Mouse (Mus musculus): ENCODE data around the gene Tmem205. TPM values are rescaled to one million over a fixed set of nuclear protein-coding genes. Genes with fewer than 3 reads are reported as not detected.

Gene Tmem205
- 10 to 100 TPM; 24.3 to 28.6 TPM for total RNA-seq (2021)

- intact Hi-C loops (cut with DNase I) = no loop called here
- DNase-seq = peak; percentile 95 to 96
These were observed at the start of gene Tmem205, which contains the start of gene Ccdc159 for GRCm38 (mm10) chr9:21927208-21927753. Gene Tmem205 (minus strand): TSS chr9:21927556. Gene Ccdc159 (plus strand): TSS chr9:21927471.

DNA sequence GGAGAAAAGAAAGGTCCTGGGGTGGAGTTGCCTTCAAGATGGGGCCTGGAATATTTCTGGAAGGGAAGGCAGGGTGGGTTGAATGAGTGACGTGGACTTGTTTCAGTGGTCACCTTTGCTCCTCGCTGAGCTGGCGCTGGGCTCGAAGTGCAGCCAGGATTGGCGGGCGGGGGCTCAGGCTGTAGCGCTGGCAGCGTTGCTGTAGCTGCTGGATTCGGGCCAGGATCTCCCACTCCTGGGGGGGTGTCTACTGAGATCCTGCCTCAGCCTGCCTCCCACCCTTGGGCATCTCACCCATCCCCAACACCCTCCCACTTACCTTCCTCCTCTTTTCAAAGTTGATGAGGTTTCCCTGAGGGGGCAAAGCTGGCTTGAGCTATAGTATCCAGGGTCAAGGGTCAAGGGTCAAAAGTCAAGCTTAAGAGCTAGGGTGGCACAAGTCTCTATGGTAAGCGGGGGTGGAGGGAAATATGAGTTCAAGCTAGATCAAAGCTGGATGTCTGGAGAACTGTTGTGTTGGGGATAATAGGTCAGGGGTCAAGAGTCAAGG, 49.3 kb upstream of the Tmem205 start:
- intact Hi-C loops (cut with DNase I) = loop anchor here (5.0 kb wide), 2 partner anchors 76 to 181 kb away; partner anchors contain the start of genes Elavl3 and Pigyl
- DNase-seq = no peak

DNA sequence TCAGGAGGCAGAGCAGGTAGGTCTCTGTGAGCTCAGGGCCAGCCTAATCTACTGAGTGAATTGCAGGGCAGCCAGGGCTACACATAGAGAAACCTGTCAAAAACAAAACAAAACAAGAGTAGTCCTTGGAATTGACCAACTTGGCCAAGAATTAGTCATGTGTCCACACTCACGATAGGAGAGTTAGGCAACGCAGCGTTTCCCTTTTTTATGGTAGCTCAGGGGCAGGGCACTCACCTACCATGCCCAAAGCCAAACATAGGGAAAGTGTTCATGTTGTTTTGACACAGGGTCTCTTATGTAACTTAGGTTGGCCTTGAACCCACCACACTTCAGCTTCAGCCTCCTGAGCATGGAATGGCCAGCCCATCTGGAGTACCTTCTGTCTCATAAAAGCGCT, 41.9 kb upstream of the Tmem205 start:
- no peak for DNase-seq
- intact Hi-C loops (cut with DNase I) = no loop called here

DNA sequence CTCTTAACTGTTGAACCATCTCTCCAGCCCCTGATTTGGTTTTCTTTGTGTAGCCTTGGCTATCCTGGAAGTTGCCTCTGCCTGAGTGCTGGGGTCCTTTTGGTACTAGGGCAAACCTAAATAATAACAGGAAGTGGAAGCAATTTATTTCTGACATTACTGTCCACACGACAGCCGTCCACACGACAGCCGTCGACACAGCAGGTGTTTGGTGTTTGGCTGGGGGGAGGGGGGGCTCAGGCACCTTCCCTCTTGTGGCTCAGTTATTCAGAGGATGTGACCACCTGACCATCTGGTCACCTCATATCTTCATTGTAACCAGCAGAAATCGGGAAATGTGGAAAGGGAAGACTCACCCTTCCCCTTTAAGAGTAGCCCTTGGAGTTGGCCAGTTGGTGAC, 41.5 kb upstream of the Tmem205 start:
- no peak for DNase-seq
- intact Hi-C loops (cut with DNase I) = no loop called here

GRCm38 (mm10) chr9:21963417-21963816, 36.1 kb upstream of the Tmem205 start, which contains the start of gene Epor:
Gene Epor (minus strand): TSS chr9:21963506.
- intact Hi-C loops (cut with DNase I) = no loop called here
- DNase-seq = peak; percentile 68 to 72

DNA sequence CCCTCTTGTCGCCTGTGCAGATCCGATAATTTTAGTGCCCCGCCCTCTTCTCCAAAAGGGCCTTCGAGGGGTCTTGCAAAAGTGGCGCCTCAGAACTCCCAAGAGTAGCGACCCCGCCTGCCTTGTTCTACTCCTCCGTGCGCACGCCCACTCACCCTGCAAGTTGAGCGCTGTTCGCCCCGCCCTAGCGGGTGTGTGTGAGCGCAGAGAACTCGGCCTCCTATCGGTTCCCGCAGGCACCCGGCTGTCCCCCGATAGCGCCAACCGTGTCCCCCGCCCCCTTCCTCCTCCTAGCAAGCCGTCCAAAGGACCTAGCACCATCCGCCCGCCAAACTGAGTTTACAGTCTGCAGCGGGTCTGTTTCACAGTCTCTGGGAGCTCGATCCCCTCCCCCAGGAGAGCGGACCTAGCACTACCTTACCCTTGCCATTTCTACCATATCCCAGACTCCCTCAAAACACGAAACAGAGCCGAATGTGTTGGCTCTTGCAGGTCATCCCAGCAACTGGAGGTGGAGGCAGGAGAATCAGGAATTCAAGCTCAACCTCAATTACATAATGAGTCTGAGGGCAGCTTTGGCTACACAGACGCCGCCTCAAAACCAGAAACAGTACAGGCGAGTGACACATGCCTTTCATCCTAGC, 35.2 kb upstream of the Tmem205 start:
- peak; percentile 72 to 76 for DNase-seq
- intact Hi-C loops (cut with DNase I) = no loop called here

DNA sequence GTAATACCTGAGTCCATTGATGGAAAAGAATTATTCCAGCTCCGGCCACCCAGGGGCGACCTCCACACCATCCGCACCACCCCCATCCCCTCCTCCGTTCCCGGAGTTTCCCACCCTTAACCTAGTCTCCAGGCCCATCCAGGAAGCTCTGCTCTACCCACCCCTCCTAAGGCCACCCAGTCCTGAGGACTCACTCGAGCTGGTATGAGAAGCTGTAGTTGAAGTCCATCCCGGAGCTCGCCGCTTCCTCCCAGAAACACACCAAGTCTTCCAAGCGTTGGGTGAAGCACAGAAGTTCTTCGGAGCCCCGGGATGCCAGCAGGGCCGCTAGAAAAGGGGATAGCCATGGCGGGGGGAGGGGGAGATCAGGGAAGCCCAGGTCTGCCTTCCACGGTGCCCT, 34.7 kb upstream of the Tmem205 start:
- intact Hi-C loops (cut with DNase I) = no loop called here
- DNase-seq = peak in 1 of 2 experiments; percentile 30

GRCm38 (mm10) chr9:21961366-21961980, 34.1 kb upstream of the Tmem205 start:
- DNase-seq = no peak
- intact Hi-C loops (cut with DNase I) = no loop called here

- no peak for DNase-seq
- intact Hi-C loops (cut with DNase I) = no loop called here
These were observed 33.3 kb upstream of the Tmem205 start for GRCm38 (mm10) chr9:21960558-21961208.

DNA sequence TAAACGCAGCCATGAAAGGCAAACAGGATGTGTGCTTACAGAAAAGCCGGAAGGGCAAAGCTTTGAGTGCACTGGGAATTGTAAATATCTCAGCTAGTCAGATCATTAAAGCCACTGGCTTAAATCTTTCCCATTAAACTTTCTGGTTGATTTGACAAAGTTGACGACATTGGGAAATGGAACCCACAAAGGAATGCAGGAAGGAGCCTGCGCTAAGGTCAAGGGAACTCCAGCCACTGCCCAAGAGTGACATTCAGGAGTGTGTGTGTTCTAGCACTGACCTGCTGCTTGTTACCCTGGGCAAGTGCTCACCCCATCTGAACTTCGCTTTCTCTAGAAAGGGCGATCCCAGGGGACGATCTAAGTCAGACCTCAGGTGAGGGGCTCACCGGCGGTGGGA, 32.8 kb upstream of the Tmem205 start:
- DNase-seq = no peak

GRCm38 (mm10) chr9:21959244-21959643, 31.9 kb upstream of the Tmem205 start:
- DNase-seq = no peak
- intact Hi-C loops (cut with DNase I) = no loop called here

More for the DNA sequence above, 32.8 kb upstream of the Tmem205 start:
- intact Hi-C loops (cut with DNase I) = no loop called here

DNA sequence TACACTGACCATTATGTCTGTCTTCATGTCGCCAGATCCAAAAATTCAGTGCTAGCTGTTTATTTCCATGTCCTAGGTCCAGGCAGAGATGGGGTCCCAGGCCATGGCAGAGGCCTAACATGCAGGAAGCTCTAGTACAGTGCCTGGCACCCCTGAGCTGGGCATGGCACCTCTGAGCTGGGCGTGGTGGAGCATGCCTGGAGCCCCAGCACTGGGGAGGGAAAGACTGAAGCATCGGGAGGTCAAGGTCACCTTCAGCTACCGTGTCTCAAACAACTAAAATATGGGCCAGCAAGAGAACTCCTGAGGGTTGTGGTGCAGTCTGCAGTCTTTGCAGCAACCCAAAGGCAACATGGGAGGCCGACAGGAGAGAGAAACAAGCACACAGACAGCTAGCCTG, 31.0 kb upstream of the Tmem205 start:
- intact Hi-C loops (cut with DNase I) = no loop called here
- no peak for DNase-seq

DNA sequence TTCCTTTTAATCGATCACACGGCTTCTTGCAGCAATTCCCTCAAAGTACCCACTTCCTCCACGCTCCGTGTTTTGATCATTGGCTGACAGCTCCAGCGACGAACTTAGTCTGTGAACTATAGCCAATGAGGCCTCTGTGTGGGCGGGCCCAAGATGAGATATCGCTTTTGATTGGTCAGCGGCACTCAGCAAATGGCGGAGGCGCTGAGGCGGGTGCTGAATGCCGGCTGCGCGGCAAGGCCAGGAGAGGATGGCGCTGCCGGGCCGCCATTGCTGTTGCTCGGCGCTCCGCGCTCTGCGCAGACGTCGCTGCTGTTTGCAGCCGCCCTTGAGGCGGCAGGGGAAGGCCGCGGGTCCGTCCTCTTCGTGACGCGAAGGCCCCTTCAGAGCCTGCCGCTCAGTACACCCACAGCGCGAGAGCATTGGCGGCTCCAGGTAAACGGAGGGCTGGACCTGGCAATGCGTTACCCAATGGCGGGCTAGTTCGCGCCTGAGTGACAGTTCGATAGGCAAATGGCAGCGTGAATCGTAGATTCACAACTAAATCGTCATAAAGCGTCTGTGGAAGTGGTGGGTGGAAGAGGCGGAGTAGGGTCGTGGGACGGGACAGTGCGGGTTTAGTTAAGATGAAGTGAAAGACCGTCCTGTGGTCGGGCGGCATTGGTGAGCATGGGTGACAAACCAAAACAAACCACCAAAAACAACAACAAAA, 28.4 kb upstream of the Tmem205 start, which contains the start of gene Swsap1:
Gene Swsap1 (plus strand): TSS at position 186 of the 712 bp plus-strand sequence.
- intact Hi-C loops (cut with DNase I) = no loop called here
- peak; percentile 99 to 100 for DNase-seq

DNA sequence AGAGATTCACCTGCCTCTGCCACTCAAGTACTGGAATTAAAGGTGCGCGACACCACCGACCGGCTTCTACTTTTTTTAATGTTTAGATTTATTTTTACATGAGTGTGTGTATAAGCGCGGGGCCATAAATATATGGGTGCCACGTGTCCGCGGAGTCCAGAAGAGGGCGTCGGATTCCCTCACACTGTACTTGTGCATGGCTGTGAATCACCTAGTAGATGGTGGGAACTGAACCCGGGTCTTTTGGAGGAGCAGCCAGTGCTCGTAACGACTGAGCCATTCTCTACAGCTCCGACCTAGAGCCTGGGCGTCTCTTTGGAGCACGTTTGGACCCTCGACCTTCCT, 27.8 kb upstream of the Tmem205 start:
- DNase-seq = no peak

GRCm38 (mm10) chr9:21954635-21955034, 27.3 kb upstream of the Tmem205 start:
- intact Hi-C loops (cut with DNase I) = no loop called here

More for the DNA sequence above, 27.8 kb upstream of the Tmem205 start:
- intact Hi-C loops (cut with DNase I) = no loop called here

DNA sequence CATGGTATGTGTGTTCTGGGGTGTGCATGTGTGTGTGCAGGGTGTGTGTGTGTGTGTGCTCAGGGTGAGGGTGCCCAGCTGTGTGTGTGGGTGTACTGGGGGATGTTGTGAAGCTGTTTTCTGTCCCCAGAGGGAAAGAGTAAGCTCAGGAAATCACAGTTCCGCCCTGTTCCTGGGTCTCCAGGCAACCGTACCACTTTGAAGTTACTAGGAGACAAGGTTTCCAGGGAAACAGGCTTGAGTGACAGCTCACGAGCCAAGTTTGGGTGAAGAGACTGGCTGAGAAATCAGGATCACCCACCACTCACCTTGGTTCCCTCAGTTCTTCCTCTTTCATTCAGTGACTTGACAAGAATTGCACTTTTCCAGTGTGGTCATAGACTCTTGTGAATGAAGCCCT, 26.2 kb upstream of the Tmem205 start:
- DNase-seq = no peak
- intact Hi-C loops (cut with DNase I) = no loop called here

More at GRCm38 (mm10) chr9:21954635-21955034, 27.3 kb upstream of the Tmem205 start:
- no peak for DNase-seq

DNA sequence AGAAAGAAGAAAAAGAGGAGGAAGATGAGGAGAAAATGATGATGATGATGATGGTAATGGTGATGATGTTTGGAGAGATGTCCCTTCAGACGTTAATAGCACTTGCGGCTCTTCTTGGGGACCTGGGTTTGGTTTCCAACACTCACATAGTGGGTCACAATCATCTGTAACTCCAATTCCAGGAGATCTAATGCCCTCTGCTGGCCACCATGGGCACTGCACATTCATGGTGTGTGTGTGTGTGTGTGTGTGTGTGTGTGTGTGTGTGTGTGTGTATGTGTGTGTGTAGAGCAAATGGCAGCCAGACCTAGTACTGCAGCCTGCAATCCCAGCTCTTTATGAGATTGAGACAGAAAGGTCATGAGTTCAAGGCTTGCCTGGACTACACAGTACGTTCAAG, 24.6 kb upstream of the Tmem205 start:
- intact Hi-C loops (cut with DNase I) = no loop called here
- DNase-seq = no peak

DNA sequence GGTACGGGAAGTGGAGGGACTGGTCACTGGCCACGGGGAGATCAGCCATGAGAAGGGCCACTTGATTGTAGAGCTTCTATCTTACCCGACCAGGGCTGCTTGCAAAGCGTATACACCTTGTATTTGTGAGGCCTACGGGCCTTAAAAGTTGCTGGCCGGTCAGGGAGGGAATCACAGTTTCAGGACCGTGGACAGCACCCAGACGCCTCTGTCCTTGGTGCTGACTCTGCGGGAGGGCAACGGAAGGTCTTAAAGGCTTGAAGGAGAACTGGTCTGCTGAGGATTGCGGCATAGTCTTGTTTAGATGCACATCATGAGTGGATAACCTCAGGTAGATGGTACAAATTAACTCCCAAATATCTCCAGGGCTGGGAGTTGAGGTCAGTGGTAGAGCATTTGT, 23.0 kb upstream of the Tmem205 start:
- peak; percentile 77 to 90 for DNase-seq
- intact Hi-C loops (cut with DNase I) = no loop called here

GRCm38 (mm10) chr9:21948790-21949189, 21.4 kb upstream of the Tmem205 start:
- intact Hi-C loops (cut with DNase I) = no loop called here
- DNase-seq = no peak

- no peak for DNase-seq
- intact Hi-C loops (cut with DNase I) = no loop called here
These were observed 20.8 kb upstream of the Tmem205 start for GRCm38 (mm10) chr9:21948146-21948545.

All from heart, postnatal 10 days (tissue).